Mouse (Mus musculus) heart, adult 10 weeks (tissue): ENCODE data around the gene Olfr905. TPM values are rescaled to one million over a fixed set of nuclear protein-coding genes. Genes with fewer than 3 reads are reported as not detected.

Source experiments
- polyA plus RNA-seq: library from polyadenylated mRNA; stranded (reverse); fragments of 350-450 nt; fragmentation: Illumina TruSeq; extraction: RNeasy Lipid Tissue Mini Kit (QIAGEN cat#74804); gene quantifications from one replicate; pipeline ENCODE4 v1.2.3, GENCODE M21; 2014; ENCODE audit warnings: low read depth, low replicate concordance

The Olfr905 gene
- not detected for polyA plus RNA-seq

DNA sequence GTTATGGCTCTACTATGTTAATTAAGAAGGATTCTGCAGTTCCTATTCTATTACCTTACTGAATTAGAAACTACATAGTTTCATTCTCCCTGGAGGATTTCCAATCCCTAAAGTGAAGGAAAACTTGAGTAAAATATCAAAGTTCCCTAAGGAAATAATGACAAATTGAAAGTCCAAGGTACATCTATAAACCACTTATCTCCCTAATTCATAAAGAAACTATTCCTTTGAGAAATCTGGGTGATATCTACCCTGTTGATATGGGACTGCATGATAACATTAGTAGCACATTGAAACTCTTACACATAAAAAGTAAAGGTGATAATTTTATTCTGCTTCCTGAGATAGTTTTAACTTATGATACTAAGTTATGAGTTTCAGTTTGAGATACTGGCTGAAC is at the start of gene Olfr905:
Gene Olfr905, plus strand, starts transcription at position 301 of the 400 bp plus-strand sequence.

GRCm38 (mm10) chr9:38429155-38429554 is 41.8 kb upstream of the Olfr905 start, which contains the start of gene Olfr901:
Gene Olfr901 (plus strand): TSS chr9:38429455.

DNA sequence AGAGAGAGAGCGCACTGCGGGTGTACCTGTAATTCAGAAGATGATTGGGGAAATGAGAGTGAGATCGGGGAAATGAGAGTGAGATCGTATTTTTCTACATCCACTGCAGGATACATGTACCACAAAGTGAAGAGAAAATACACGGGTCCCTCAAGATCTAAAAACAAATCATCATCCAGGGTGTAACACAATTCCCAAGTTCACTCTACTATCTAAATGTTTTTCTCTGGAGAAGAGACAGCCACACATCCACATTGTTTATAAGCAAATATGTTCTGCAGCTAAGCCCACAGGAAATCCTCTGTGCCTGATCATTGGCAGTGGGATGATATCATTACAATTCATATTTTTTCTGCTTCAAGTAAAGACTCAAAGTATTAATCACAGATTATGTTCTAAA is 23.6 kb upstream of the Olfr905 start, which contains the start of gene Olfr902:
Gene Olfr902, plus strand, starts transcription at position 301 of the 400 bp plus-strand sequence.

GRCm38 (mm10) chr9:38462844-38463243 is 8.1 kb upstream of the Olfr905 start, which contains the start of gene Olfr904:
Gene Olfr904 (plus strand): TSS chr9:38463144.

GRCm38 (mm10) chr9:38486785-38487184 is 15.9 kb downstream of the Olfr905 start, which contains the start of gene Olfr906:
Gene Olfr906 (plus strand): TSS chr9:38487085.

DNA sequence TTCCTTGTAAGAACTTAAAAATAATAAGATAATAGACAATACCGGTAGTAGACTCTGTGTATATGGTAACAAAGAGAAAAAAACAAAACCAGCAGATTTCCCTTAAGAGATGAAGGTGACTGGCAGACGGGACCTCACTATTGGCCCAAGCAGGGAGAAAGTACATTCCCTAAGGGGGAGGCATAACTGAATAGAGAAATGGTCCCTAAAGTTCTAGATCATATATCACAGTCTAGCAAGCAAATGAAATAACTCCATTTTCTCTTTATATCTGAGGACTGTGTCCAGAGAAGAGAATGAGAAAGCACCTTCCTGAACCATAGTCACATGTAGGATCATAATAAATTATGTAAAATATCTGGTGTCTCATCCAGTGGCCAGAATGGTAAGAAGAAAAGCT is 24.6 kb downstream of the Olfr905 start, which contains the start of gene Olfr907:
Gene Olfr907, plus strand, starts transcription at position 301 of the 400 bp plus-strand sequence.

DNA sequence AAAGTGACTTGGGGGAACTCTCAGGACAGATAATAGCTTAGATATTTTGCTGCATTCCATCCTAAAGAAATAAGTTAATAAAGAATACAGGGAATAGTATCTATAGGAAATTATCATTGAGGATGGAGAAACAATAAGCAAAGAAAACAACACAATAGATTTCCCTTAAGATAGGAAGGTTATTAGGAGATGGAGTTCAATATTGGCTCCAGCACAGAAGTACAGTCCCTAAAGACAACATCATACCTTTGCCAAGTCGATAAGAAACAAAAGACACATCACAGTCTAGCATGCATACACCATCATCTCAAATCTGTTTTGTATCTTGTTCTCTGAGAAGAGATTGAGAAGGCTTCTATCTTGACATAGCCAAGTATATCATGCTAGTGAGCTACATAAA is 50.4 kb downstream of the Olfr905 start, which contains the start of gene Olfr911-ps1:
Gene Olfr911-ps1, plus strand, starts transcription at position 301 of the 400 bp plus-strand sequence.

Other genes with a start within 250 kb of the Olfr905 start
- not detected for gene Olfr143, start 218.3 kb upstream of the Olfr905 start, polyA plus RNA-seq
- not detected for gene Olfr895, start 203.3 kb upstream of the Olfr905 start, polyA plus RNA-seq
- not detected for gene Olfr896-ps1, start 180.0 kb upstream of the Olfr905 start, polyA plus RNA-seq
- gene Olfr25, start 142.0 kb upstream of the Olfr905 start, polyA plus RNA-seq: not detected
- not detected for gene Olfr898, start 122.7 kb upstream of the Olfr905 start, polyA plus RNA-seq
- not detected for gene Olfr250, start 104.2 kb upstream of the Olfr905 start, polyA plus RNA-seq
- not detected for gene Olfr251, start 94.0 kb upstream of the Olfr905 start, polyA plus RNA-seq
- gene Olfr147, start 69.4 kb upstream of the Olfr905 start, polyA plus RNA-seq: not detected
- not detected for gene Olfr901, start 41.7 kb upstream of the Olfr905 start, polyA plus RNA-seq
- gene Olfr902, start 23.5 kb upstream of the Olfr905 start, polyA plus RNA-seq: not detected
- not detected for gene Olfr904, start 8.0 kb upstream of the Olfr905 start, polyA plus RNA-seq
- gene Olfr906, start 16.0 kb downstream of the Olfr905 start, polyA plus RNA-seq: not detected
- not detected for gene Olfr907, start 24.7 kb downstream of the Olfr905 start, polyA plus RNA-seq
- not detected for gene Olfr911-ps1, start 50.5 kb downstream of the Olfr905 start, polyA plus RNA-seq
- not detected for gene Olfr910, start 66.7 kb downstream of the Olfr905 start, polyA plus RNA-seq
- gene Olfr912, start 109.1 kb downstream of the Olfr905 start, polyA plus RNA-seq: not detected
- gene Olfr913, start 121.7 kb downstream of the Olfr905 start, polyA plus RNA-seq: not detected
- gene Olfr914, start 134.0 kb downstream of the Olfr905 start, polyA plus RNA-seq: not detected
- not detected for gene Olfr916, start 188.8 kb downstream of the Olfr905 start, polyA plus RNA-seq
- not detected for gene Olfr917, start 194.7 kb downstream of the Olfr905 start, polyA plus RNA-seq
- not detected for gene Olfr918, start 203.5 kb downstream of the Olfr905 start, polyA plus RNA-seq
- not detected for gene Olfr919, start 232.6 kb downstream of the Olfr905 start, polyA plus RNA-seq
- gene Vwa5a, start 247.2 kb downstream of the Olfr905 start, polyA plus RNA-seq: 27.9 TPM